Mouse (Mus musculus): ENCODE measurements around the gene Taf13.

Gene Taf13

DNA sequence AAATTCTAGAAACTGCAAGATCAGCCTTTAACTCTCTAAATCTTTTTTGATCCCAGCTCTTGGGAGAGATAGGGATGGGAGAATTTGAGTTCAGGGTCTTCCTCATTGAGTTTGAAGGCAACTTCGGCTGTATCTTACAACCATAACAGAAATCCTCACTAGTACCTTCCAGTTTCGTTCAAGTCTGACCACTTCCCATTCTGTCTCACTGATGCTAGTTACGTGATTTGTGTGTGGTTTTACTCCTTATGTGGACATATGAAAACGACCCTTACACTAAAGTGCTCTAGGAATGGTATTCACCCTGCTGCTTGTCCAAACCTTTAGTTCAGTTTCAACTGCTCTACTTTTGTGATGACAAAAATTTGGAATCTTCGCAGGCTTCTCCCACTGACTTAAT is 2.5 kb downstream of the Taf13 start:
- DNase-seq (ENCODE audit: low spot score): no peak

DNA sequence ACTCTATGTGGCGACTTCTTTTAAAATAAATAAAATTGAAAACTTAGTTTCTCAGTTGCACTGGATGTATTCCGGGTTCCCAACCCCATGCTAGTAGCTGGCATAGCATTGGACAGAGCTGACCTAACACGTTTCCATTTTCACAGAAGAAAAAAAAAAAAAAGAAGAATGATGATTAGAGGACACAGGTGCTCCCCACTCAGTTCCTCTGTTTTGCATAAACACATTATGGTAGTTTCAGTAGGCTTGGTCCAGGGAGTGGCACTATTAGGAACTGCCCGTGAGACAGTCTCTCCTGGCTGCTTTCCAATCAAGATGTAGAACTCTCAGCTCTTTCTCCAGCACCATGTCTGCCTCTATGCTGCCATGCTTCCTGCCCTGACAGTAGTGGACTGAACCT is 13.1 kb downstream of the Taf13 start:
- no peak for DNase-seq (ENCODE audit: low spot score)

DNA sequence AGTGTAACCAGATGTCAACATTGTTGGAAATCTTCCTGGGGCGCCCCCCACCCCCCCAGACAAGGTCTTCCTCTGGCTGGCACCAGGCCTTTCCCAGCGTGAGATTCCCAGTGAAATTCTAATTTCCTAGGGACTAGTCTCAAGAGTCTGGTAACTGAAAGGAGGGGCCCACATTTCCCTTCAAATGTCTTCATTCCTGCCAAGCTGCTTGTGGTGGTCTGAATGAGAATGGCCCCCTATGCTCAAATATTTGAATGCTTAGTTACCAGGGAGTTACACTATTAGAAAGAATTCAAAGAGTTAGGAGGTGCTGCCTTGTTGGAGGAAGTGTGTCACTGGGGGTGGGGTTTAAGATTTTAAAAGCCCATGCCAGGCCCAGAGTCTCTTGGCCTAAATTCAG is 16.9 kb downstream of the Taf13 start:
- no peak for DNase-seq (ENCODE audit: low spot score)

DNA sequence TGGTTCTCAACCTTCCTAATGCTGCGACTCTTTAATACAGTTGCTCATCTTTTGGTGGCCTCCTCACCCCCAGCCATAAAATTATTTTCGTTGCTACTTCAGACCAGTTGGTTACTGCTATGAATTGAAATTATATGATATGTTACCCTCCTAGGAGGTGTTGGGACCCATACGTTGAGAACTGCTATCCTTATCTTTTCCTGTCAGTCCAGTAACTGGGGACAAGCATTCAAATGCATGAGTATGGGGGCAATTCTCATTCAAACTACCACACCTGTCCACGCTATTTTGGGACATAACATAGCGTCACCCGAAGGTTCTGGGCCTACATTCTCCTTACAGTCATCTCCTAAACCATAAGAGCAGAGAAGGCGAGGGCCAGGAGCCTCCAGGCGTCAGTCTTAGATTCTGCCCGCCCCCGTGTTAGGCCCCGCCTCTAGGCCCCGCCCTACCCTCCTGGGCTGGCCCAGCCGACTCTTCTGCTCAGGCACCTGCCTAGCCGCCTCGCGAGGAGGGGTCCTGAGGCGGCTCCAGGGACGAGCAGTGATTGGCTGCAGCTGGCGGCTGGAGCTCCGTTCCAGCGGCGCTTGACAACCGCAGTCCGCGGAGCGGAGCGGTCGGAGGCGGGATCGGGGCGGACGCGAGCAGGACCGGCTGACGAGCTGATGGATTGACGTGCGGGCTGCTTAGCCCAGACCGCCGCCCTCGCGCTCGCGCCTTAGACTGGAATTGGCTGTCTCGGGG is 19.5 kb downstream of the Taf13 start, which contains the start of gene Wdr47:
TSS of gene Wdr47 (plus strand) at position 494 of the 744 bp plus-strand sequence.
- DNase-seq (ENCODE audit: low spot score): peak; percentile 97

DNA sequence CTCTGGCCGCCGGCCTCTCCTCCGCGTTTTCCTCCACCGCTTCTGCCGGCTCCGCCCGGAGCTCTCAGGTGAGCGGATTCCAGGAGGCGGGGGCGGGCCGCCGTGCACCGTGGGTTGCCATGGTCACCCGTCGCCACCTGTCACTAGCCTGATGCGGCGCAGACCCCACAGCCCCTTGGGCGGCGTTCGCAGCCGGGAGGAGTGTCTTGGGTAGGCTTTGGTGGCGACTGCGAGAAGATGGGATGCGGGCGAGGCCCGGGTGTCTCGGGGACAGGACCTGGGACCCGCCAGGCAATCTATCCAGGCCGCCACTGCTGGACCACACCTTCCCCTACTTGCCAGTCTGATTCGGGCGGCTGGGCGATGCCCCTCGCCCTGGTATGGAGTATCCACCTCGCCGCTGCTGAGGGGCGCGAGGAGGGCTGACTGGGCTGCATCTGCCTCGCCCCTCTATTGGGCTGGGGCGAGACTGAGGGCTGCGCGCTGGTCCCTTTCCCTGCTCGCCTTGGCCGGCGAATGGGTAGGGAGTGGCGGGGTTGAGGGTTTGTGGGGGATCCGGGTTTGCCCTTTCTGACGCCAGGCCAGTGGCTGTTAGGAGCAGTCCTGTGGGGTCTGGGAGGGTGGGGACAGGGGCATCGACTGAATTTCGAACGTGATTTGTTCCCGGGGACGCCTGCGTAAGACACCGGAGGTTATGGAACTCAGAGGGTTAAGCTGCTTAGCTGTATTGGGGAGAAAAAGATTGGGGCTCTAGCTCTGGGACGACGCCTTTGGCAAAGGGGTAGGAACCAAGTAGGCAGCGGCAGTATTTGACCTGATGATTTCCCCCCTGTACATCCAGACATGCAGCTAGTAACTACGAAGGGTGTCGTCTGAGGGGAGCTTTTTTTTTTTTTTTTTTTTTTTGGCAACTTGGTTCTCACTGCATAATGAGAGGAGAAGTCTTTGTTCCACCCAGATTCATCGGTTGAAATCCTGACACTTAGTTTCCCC is 20.3 kb downstream of the Taf13 start:
- peak; percentile 41 for DNase-seq (ENCODE audit: low spot score)

DNA sequence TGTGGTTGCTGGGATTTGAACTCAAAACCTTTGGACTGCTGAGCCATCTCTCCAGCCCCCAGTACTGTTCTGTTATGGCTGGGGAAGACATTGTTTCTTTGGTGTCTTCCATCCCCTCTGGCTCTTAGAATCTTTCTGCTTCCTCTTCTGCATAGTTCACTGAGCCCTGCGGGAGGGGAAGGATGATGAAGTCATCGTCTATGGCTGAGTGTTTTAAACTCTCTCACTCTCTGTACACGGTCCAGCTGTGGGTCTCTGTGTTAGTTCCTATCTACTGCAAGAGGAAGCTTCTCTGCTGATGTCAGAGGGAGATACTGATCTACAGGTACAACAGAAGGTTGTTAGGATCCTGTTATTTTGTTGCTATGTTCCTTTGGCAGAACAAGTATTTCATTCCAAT is 37.4 kb downstream of the Taf13 start:
- no peak for DNase-seq (ENCODE audit: low spot score)

Measured in embryo, embryonic 10.5 days (tissue).